Mouse (Mus musculus): Measurements from ENCODE around the gene Adcy4. TPM values are rescaled to one million over a fixed set of nuclear protein-coding genes. Genes with fewer than 3 reads are reported as not detected.

Gene Adcy4
- polyA plus RNA-seq, 1 experiment from 2014 or later: 20.8 TPM

- Histone ChIP-seq H3K4me1 (replicated peaks; ENCODE audit: control insufficient read depth, insufficient read depth, low read length) (peaks cover 24% of the 10 kb centered on the region), H3K4me2 (ENCODE audit: low read depth, low read length) (peak overlapping the region; percentile 89), H3K9me3 (ENCODE audit: control insufficient read depth, low read length) (no peaks in the 10 kb centered on the region), H3K9ac (ENCODE audit: low read length) (0 out of 2 replicates have a peak overlapping the region, but pooled peaks have one; percentile 8), H3K36me3 (ENCODE audit: control insufficient read depth, insufficient read depth, low read length) (peaks cover 27% of the 10 kb centered on the region), H3K4me3 (ENCODE audit: low read length) (no peak overlapping the region), H3K27ac (ENCODE audit: low read length) (no peak overlapping the region), H3K27me3 (ENCODE audit: control insufficient read depth, insufficient read depth, low read depth, low read length) (no peaks in the 10 kb centered on the region)
- WGBS: 86% methylated on average over 10 of the region's 10 CpGs
- no peak for ATAC-seq (ENCODE audit: low read depth)
These were observed 36.6 kb downstream of the Adcy4 start for GRCm38 (mm10) chr14:55747051-55747847.

GRCm38 (mm10) chr14:55745861-55746237 is 38.0 kb downstream of the Adcy4 start:
- ATAC-seq (ENCODE audit: low read depth): no peak; the same call in 1 of the 2 replicates
- WGBS: under 1% methylated on average over 31 of the region's 31 CpGs
- Histone ChIP-seq H3K36me3 (ENCODE audit: control insufficient read depth, insufficient read depth, low read length) (peaks cover 16% of the 10 kb centered on the region), H3K4me3 (ENCODE audit: low read length) (peak overlapping the region; percentile 94), H3K9ac (ENCODE audit: low read length) (peak overlapping the region; percentile 90), H3K4me2 (ENCODE audit: low read depth, low read length) (peak overlapping the region; percentile 89), H3K4me1 (replicated peaks; ENCODE audit: control insufficient read depth, insufficient read depth, low read length) (peaks cover 24% of the 10 kb centered on the region), H3K9me3 (ENCODE audit: control insufficient read depth, low read length) (no peaks in the 10 kb centered on the region), H3K27me3 (ENCODE audit: control insufficient read depth, insufficient read depth, low read depth, low read length) (no peaks in the 10 kb centered on the region), H3K27ac (ENCODE audit: low read length) (no peak overlapping the region)

- peaks cover 12% of the 10 kb centered on the region for H3K36me3 ChIP-seq (ENCODE audit: control insufficient read depth, insufficient read depth, low read length)
These were observed 38.6 kb downstream of the Adcy4 start, which contains the start of the genes Dhrs1 and Nop9 for GRCm38 (mm10) chr14:55745180-55745860. Gene Dhrs1, minus strand, starts transcription at chr14:55745690. Gene Nop9, plus strand, starts transcription at chr14:55745693.

GRCm38 (mm10) chr14:55743711-55744110 is 40.2 kb downstream of the Adcy4 start:
- H3K36me3 ChIP-seq (ENCODE audit: control insufficient read depth, insufficient read depth, low read length): peaks cover 8% of the 10 kb centered on the region
- no peak overlapping the region for H3K27ac ChIP-seq (ENCODE audit: low read length)
- no peaks in the 10 kb centered on the region for H3K27me3 ChIP-seq (ENCODE audit: control insufficient read depth, insufficient read depth, low read depth, low read length)
- no peaks in the 10 kb centered on the region for H3K9me3 ChIP-seq (ENCODE audit: control insufficient read depth, low read length)
- peaks cover 24% of the 10 kb centered on the region for H3K4me1 ChIP-seq (replicated peaks; ENCODE audit: control insufficient read depth, insufficient read depth, low read length)
- H3K4me2 ChIP-seq (ENCODE audit: low read depth, low read length): peak overlapping the region; percentile 49
- peak overlapping the region; percentile 18; the same call in 1 of the 2 replicates for H3K4me3 ChIP-seq (ENCODE audit: low read length)
- ATAC-seq (ENCODE audit: low read depth): peak; percentile 76
- peak overlapping the region; percentile 59 for H3K9ac ChIP-seq (ENCODE audit: low read length)
- WGBS: 18% methylated on average over 10 of the region's 10 CpGs

More at GRCm38 (mm10) chr14:55745180-55745860, 38.6 kb downstream of the Adcy4 start, which contains the start of the genes Dhrs1 and Nop9:
- peak within 1 kb of the TSS; percentile 90 for H3K9ac ChIP-seq (ENCODE audit: low read length)
- peak within 1 kb of the TSS; percentile 94 for H3K4me3 ChIP-seq (ENCODE audit: low read length)
- ATAC-seq (ENCODE audit: low read depth): peak; percentile 91
- peaks cover 24% of the 10 kb centered on the region for H3K4me1 ChIP-seq (replicated peaks; ENCODE audit: control insufficient read depth, insufficient read depth, low read length)
- under 1% methylated on average over 48 of the region's 48 CpGs for WGBS
- H3K9me3 ChIP-seq (ENCODE audit: control insufficient read depth, low read length): no peaks in the 10 kb centered on the region
- peak within 1 kb of the TSS; percentile 89 for H3K4me2 ChIP-seq (ENCODE audit: low read depth, low read length)
- no peaks in the 10 kb centered on the region for H3K27me3 ChIP-seq (ENCODE audit: control insufficient read depth, insufficient read depth, low read depth, low read length)
- no peak within 1 kb of the TSS for H3K27ac ChIP-seq (ENCODE audit: low read length)

- no peak overlapping the region for H3K9ac ChIP-seq (ENCODE audit: low read length)
- no peaks in the 10 kb centered on the region for H3K4me1 ChIP-seq (replicated peaks; ENCODE audit: control insufficient read depth, insufficient read depth, low read length)
- no peak overlapping the region for H3K27ac ChIP-seq (ENCODE audit: low read length)
- H3K27me3 ChIP-seq (ENCODE audit: control insufficient read depth, insufficient read depth, low read depth, low read length): no peaks in the 10 kb centered on the region
- peaks cover 11% of the 10 kb centered on the region for H3K36me3 ChIP-seq (ENCODE audit: control insufficient read depth, insufficient read depth, low read length)
- ATAC-seq (ENCODE audit: low read depth): no peak
- 83% methylated on average over 9 of the region's 9 CpGs for WGBS
- no peaks in the 10 kb centered on the region for H3K9me3 ChIP-seq (ENCODE audit: control insufficient read depth, low read length)
- no peak overlapping the region for H3K4me2 ChIP-seq (ENCODE audit: low read depth, low read length)
- H3K4me3 ChIP-seq (ENCODE audit: low read length): no peak overlapping the region
These were observed 46.7 kb downstream of the Adcy4 start for GRCm38 (mm10) chr14:55737086-55737687.

GRCm38 (mm10) chr14:55735758-55736157 is 48.1 kb downstream of the Adcy4 start:
- no peak overlapping the region for H3K9ac ChIP-seq (ENCODE audit: low read length)
- no peaks in the 10 kb centered on the region for H3K9me3 ChIP-seq (ENCODE audit: control insufficient read depth, low read length)
- 67% methylated on average over 4 of the region's 4 CpGs for WGBS
- no peak overlapping the region for H3K4me2 ChIP-seq (ENCODE audit: low read depth, low read length)
- H3K27me3 ChIP-seq (ENCODE audit: control insufficient read depth, insufficient read depth, low read depth, low read length): no peaks in the 10 kb centered on the region
- no peak overlapping the region for H3K4me3 ChIP-seq (ENCODE audit: low read length)
- ATAC-seq (ENCODE audit: low read depth): no peak
- no peaks in the 10 kb centered on the region for H3K4me1 ChIP-seq (replicated peaks; ENCODE audit: control insufficient read depth, insufficient read depth, low read length)
- peaks cover 9% of the 10 kb centered on the region; the same call in 1 of the 2 replicates for H3K36me3 ChIP-seq (ENCODE audit: control insufficient read depth, insufficient read depth, low read length)
- no peak overlapping the region for H3K27ac ChIP-seq (ENCODE audit: low read length)

GRCm38 (mm10) chr14:55735334-55735733 is 48.6 kb downstream of the Adcy4 start:
- Histone ChIP-seq H3K27ac (ENCODE audit: low read length) (no peak overlapping the region), H3K9me3 (ENCODE audit: control insufficient read depth, low read length) (no peaks in the 10 kb centered on the region), H3K4me3 (ENCODE audit: low read length) (no peak overlapping the region), H3K4me2 (ENCODE audit: low read depth, low read length) (no peak overlapping the region), H3K27me3 (ENCODE audit: control insufficient read depth, insufficient read depth, low read depth, low read length) (no peaks in the 10 kb centered on the region), H3K36me3 (ENCODE audit: control insufficient read depth, insufficient read depth, low read length) (peaks cover 9% of the 10 kb centered on the region; the same call in 1 of the 2 replicates), H3K4me1 (replicated peaks; ENCODE audit: control insufficient read depth, insufficient read depth, low read length) (no peaks in the 10 kb centered on the region), H3K9ac (ENCODE audit: low read length) (no peak overlapping the region)
- WGBS: 30% methylated on average over 3 of the region's 3 CpGs
- no peak for ATAC-seq (ENCODE audit: low read depth)

GRCm38 (mm10) chr14:55734869-55735268 is 49.0 kb downstream of the Adcy4 start:
- ATAC-seq (ENCODE audit: low read depth): no peak
- Histone ChIP-seq H3K4me3 (ENCODE audit: low read length) (no peak overlapping the region), H3K4me2 (ENCODE audit: low read depth, low read length) (no peak overlapping the region), H3K36me3 (ENCODE audit: control insufficient read depth, insufficient read depth, low read length) (peaks cover 6% of the 10 kb centered on the region; the same call in 1 of the 2 replicates), H3K9ac (ENCODE audit: low read length) (no peak overlapping the region), H3K27ac (ENCODE audit: low read length) (no peak overlapping the region), H3K4me1 (replicated peaks; ENCODE audit: control insufficient read depth, insufficient read depth, low read length) (no peaks in the 10 kb centered on the region), H3K27me3 (ENCODE audit: control insufficient read depth, insufficient read depth, low read depth, low read length) (no peaks in the 10 kb centered on the region), H3K9me3 (ENCODE audit: control insufficient read depth, low read length) (no peaks in the 10 kb centered on the region)
- 64% methylated on average over 7 of the region's 7 CpGs for WGBS

- no peaks in the 10 kb centered on the region for H3K9me3 ChIP-seq (ENCODE audit: control insufficient read depth, low read length)
- no peaks in the 10 kb centered on the region for H3K4me1 ChIP-seq (replicated peaks; ENCODE audit: control insufficient read depth, insufficient read depth, low read length)
- peaks cover 3% of the 10 kb centered on the region; the same call in 1 of the 2 replicates for H3K36me3 ChIP-seq (ENCODE audit: control insufficient read depth, insufficient read depth, low read length)
- no peak overlapping the region for H3K4me2 ChIP-seq (ENCODE audit: low read depth, low read length)
- ATAC-seq (ENCODE audit: low read depth): no peak
- 70% methylated on average over 10 of the region's 10 CpGs for WGBS
- H3K27ac ChIP-seq (ENCODE audit: low read length): no peak overlapping the region
- no peak overlapping the region for H3K9ac ChIP-seq (ENCODE audit: low read length)
- H3K4me3 ChIP-seq (ENCODE audit: low read length): no peak overlapping the region
- no peaks in the 10 kb centered on the region for H3K27me3 ChIP-seq (ENCODE audit: control insufficient read depth, insufficient read depth, low read depth, low read length)
These were observed 50.0 kb downstream of the Adcy4 start for GRCm38 (mm10) chr14:55733889-55734288.
